Mouse (Mus musculus) adipose tissue, adult 10 weeks (tissue): ENCODE results near the gene Dnah2. TPM values are rescaled to one million over a fixed set of nuclear protein-coding genes. Genes with fewer than 3 reads are reported as not detected.

Experiments
- polyA plus RNA-seq: library from polyadenylated mRNA; stranded (reverse); fragments of 350-450 nt; fragmentation: Illumina TruSeq; extraction: RNeasy Lipid Tissue Mini Kit (QIAGEN cat#74804); gene quantifications from one replicate; pipeline ENCODE4 v1.2.3, GENCODE M21; 2014; ENCODE audit warnings: low read depth, low replicate concordance

The Dnah2 gene
- polyA plus RNA-seq, result 1.2 TPM

DNA sequence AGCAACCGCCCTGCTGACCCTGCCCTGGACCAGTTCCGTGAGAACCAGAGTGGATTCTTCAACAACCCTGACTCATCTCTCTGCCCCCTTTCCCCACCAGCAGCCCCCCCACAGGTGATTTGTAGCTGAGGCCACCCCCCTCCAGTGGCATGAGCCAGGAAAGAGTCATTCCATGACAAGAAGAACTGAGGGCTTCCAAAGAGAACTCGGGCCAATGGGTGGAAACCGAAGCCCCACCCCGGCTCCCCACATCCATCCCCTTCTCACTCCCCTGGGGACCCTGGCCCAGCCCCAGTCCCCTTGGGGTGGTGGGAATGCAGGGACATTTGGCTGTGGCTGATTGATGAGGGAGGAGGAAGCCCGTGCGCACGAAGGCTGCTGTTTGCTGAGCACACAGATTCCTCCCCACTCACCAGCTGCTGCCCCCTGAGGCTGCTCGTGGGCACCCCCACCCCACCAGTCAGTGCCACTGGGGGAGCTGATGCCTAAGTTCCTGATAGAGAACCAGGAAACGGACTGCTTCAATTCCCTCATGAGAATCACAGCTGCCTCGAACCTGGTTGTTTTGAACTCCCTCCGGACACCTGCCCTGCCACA lies at the start of gene Dnah2:
Dnah2 (minus strand) TSS at position 51 of the 597 bp plus-strand sequence.

DNA sequence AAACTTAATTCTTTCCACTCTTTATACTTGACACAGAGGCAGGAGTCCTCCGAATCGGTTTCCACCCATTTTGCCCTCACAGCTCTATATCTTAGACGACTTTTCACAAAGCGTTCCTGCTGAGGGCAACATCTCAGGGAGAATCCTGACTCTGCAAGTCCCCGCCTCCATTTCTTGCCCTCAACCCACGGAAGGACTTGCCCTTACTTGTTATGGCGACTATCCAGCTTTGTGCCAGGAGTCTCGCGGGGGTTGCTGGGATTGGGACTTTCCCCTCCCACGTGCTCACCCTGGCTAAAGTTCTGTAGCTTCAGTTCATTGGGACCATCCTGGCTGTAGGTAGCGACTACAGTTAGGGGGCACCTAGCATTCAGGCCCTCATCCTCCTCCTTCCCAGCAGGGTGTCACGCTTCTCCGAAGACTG lies 31.2 kb upstream of the Dnah2 start, which contains the start of the genes Wrap53 and Trp53:
Wrap53 (minus strand) TSS at position 165 of the 424 bp plus-strand sequence.
Trp53 (plus strand) TSS at position 269 of the 424 bp plus-strand sequence.

GRCm38 (mm10) chr11:69559851-69560765 lies 11.2 kb upstream of the Dnah2 start, which contains the start of gene Efnb3:
Gene Efnb3, minus strand, starts transcription at chr11:69560205.

GRCm38 (mm10) chr11:69413221-69414181 lies 135.4 kb downstream of the Dnah2 start, which contains the start of gene Kdm6b:
Gene Kdm6b, minus strand, starts transcription at chr11:69413675.

GRCm38 (mm10) chr11:69398059-69398458 lies 150.9 kb downstream of the Dnah2 start, which contains the start of gene Tmem88:
Gene Tmem88, minus strand, starts transcription at chr11:69398234.

GRCm38 (mm10) chr11:69395235-69395633 lies 153.7 kb downstream of the Dnah2 start, which contains the start of the genes Naa38 and Cyb5d1:
Gene Naa38, plus strand, starts transcription at chr11:69395487.
Gene Cyb5d1, minus strand, starts transcription at chr11:69395631.

Other genes starting within 250 kb of the Dnah2 start
- 8.9 TPM for gene Cntrob, start 225.3 kb downstream of the Dnah2 start, polyA plus RNA-seq
- gene Trappc1, start 225.1 kb downstream of the Dnah2 start, polyA plus RNA-seq, result 90.6 TPM
- gene Kcnab3, start 222.9 kb downstream of the Dnah2 start, polyA plus RNA-seq, result 1.1 TPM
- gene Rnf227, start 208.6 kb downstream of the Dnah2 start, polyA plus RNA-seq, result 1.6 TPM
- gene Chd3, start 179.7 kb downstream of the Dnah2 start, polyA plus RNA-seq, result 88.6 TPM
- gene Naa38, start 153.6 kb downstream of the Dnah2 start, polyA plus RNA-seq, result 115 TPM
- gene Cyb5d1, start 153.5 kb downstream of the Dnah2 start, polyA plus RNA-seq, result 37.7 TPM
- 10.2 TPM for gene Tmem88, start 150.9 kb downstream of the Dnah2 start, polyA plus RNA-seq
- 22.5 TPM for gene Kdm6b, start 135.4 kb downstream of the Dnah2 start, polyA plus RNA-seq
- 1.1 TPM for gene Efnb3, start 11.1 kb upstream of the Dnah2 start, polyA plus RNA-seq
- gene Wrap53, start 31.1 kb upstream of the Dnah2 start, polyA plus RNA-seq, result 9.2 TPM
- 35.1 TPM for gene Trp53, start 31.2 kb upstream of the Dnah2 start, polyA plus RNA-seq
- gene Atp1b2, start 56.8 kb upstream of the Dnah2 start, polyA plus RNA-seq, result 14.8 TPM
- gene Shbg, start 68.8 kb upstream of the Dnah2 start, polyA plus RNA-seq, result not detected
- gene Sat2, start 72.9 kb upstream of the Dnah2 start, polyA plus RNA-seq, result 16.0 TPM
- 64.4 TPM for gene Fxr2, start 83.9 kb upstream of the Dnah2 start, polyA plus RNA-seq
- 0.92 TPM for gene Sox15, start 106.2 kb upstream of the Dnah2 start, polyA plus RNA-seq
- gene Mpdu1, start 113.5 kb upstream of the Dnah2 start, polyA plus RNA-seq, result 89.0 TPM
- gene Cd68, start 117.0 kb upstream of the Dnah2 start, polyA plus RNA-seq, result 45.6 TPM
- gene Eif4a1, start 123.3 kb upstream of the Dnah2 start, polyA plus RNA-seq, result 395 TPM
- 67.4 TPM for gene Senp3, start 133.0 kb upstream of the Dnah2 start, polyA plus RNA-seq
- gene Tnfsf13, start 136.7 kb upstream of the Dnah2 start, polyA plus RNA-seq, result 5.4 TPM
- gene Tnfsf12, start 146.7 kb upstream of the Dnah2 start, polyA plus RNA-seq, result 19.2 TPM
- 8.1 TPM for gene Tnfsfm13, start 147.0 kb upstream of the Dnah2 start, polyA plus RNA-seq
- 43.9 TPM for gene Polr2a, start 209.5 kb upstream of the Dnah2 start, polyA plus RNA-seq
- gene Slc35g3, start 212.9 kb upstream of the Dnah2 start, polyA plus RNA-seq, result 1.5 TPM
- 28.9 TPM for gene Zbtb4, start 216.8 kb upstream of the Dnah2 start, polyA plus RNA-seq
- 8.3 TPM for gene Chrnb1, start 246.8 kb upstream of the Dnah2 start, polyA plus RNA-seq